Mouse (Mus musculus) kidney, embryonic 15.5 days (tissue): ENCODE results near the gene Slitrk1. TPM values are rescaled to one million over a fixed set of nuclear protein-coding genes. Genes with fewer than 3 reads are reported as not detected.

Experiments
- ATAC-seq: fragments of 200-750 bp; cut with Nextera tagmentation; replicated peaks from 2 replicates; pipeline ENCODE4 v1.8.0; 2017; ENCODE audit warnings: moderate TSS enrichment; ENCODE audit not compliant: low FRiP score
- H3K27ac ChIP-seq: fragments of 300-500 bp; sonication (generic); 2 replicates; pipeline ENCODE4 v1.5.1; 2015; ENCODE audit warnings: mild to moderate bottlenecking, inconsistent platforms
- H3K27me3 ChIP-seq: fragments of 300-500 bp; sonication (generic); 2 replicates; pipeline ENCODE4 v1.6.1; 2015; ENCODE audit warnings: inconsistent platforms
- H3K36me3 ChIP-seq: fragments of 300-500 bp; sonication (generic); 2 replicates; pipeline ENCODE4 v1.6.1; 2015; ENCODE audit warnings: inconsistent platforms
- H3K4me1 ChIP-seq: fragments of 300-500 bp; sonication (generic); 2 replicates; pipeline ENCODE4 v1.6.1; 2015; ENCODE audit warnings: inconsistent platforms
- H3K4me2 ChIP-seq: fragments of 300-500 bp; sonication (generic); 2 replicates; pipeline ENCODE4 v1.6.1; 2015; ENCODE audit warnings: moderate library complexity, mild to moderate bottlenecking, inconsistent platforms
- H3K4me3 ChIP-seq: fragments of 300-500 bp; sonication (generic); replicated peaks from 2 replicates; pipeline ENCODE4 v1.5.1; 2015; ENCODE audit warnings: mild to moderate bottlenecking, inconsistent platforms
- H3K9ac ChIP-seq: fragments of 300-500 bp; sonication (generic); 2 replicates; pipeline ENCODE4 v1.6.1; 2015; ENCODE audit warnings: mild to moderate bottlenecking, inconsistent platforms
- H3K9me3 ChIP-seq: fragments of 300-500 bp; sonication (generic); replicated peaks from 2 replicates; pipeline ENCODE4 v1.6.1; 2016; ENCODE audit warnings: inconsistent platforms
- WGBS: fragments of 180-500 bp; shearing (Covaris S2); methylation state at CpG from one replicate; pipeline ENCODE4 v1.1.7; 2015; ENCODE audit warnings: mixed read lengths; 5-methylcytosine and 5-hydroxymethylcytosine counted together
- polyA plus RNA-seq: library from polyadenylated mRNA; unstranded; fragments of >200 nt; fragmentation: Nextera tagmentation; extraction: Ambion mirVana; gene quantifications from 2 replicates; pipeline ENCODE4 v1.2.1, GENCODE M21; 2015

The Slitrk1 gene
- polyA plus RNA-seq, 1 experiment from 2014 or later: 0.88 TPM

- no peak overlapping the region for H3K9ac ChIP-seq
- no peak overlapping the region for H3K27ac ChIP-seq
- no peaks in the 10 kb centered on the region for H3K27me3 ChIP-seq
- H3K36me3 ChIP-seq: no peaks in the 10 kb centered on the region
- no peak overlapping the region for H3K4me2 ChIP-seq
- H3K4me1 ChIP-seq: no peaks in the 10 kb centered on the region
- no peak overlapping the region for H3K4me3 ChIP-seq
- no peak for ATAC-seq
- no peaks in the 10 kb centered on the region for H3K9me3 ChIP-seq
Observed at GRCm38 (mm10) chr14:108864631-108865030, 49.3 kb downstream of the Slitrk1 start.

- no peak for ATAC-seq
- H3K9me3 ChIP-seq: no peaks in the 10 kb centered on the region
- no peak overlapping the region for H3K9ac ChIP-seq
- no peaks in the 10 kb centered on the region for H3K27me3 ChIP-seq
- no peaks in the 10 kb centered on the region for H3K36me3 ChIP-seq
- H3K4me3 ChIP-seq: no peak overlapping the region
- H3K27ac ChIP-seq: no peak overlapping the region
- no peaks in the 10 kb centered on the region for H3K4me1 ChIP-seq
- WGBS: 74% methylated on average over 1 of the region's 1 CpGs
- no peak overlapping the region for H3K4me2 ChIP-seq
Observed at GRCm38 (mm10) chr14:108859310-108859709, 54.6 kb downstream of the Slitrk1 start.
